Mouse (Mus musculus) urinary bladder, adult 18-20 months (tissue): ENCODE measurements at regions not wholly inside any gene's neighbourhood (a gene's known extent, or its start where the extent isn't known, plus 50 kb on each side); places are given as distances from the start of the nearest gene placed in this dataset.

ENCODE experiments used
- DNase-seq, 2 experiments: peaks; one replicate each; pipeline ENCODE4 v3.0.0; 2022; ENCODE audit warnings: low spot score in 2 of 2, mixed read lengths in 2 of 2

DNA sequence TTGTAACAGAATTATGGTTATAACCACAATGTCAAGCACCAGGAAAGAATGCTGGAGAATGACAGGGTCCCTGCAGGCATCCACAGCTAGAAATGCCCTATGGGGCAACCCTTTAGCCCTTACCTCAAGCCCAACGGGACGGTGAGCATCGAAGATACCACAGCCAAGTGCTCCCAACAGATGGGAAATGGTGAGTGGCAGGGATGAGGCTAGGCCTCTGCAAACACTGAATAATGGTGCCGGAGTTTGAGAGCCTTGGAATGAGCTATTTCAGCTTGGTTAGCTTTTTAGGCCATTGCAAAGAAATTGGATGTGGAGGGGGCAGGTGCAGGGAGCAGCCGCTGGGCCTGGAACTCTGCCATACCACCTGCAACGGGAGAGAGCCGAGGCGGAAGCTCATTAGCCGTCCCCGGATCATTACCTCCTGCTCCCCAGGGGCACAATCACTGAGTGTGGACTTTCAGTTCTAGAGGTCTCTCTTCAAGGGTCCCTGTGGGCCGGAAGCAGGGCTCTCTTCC is 117.9 kb downstream of the Usp31 start:
- DNase-seq = no peak

DNA sequence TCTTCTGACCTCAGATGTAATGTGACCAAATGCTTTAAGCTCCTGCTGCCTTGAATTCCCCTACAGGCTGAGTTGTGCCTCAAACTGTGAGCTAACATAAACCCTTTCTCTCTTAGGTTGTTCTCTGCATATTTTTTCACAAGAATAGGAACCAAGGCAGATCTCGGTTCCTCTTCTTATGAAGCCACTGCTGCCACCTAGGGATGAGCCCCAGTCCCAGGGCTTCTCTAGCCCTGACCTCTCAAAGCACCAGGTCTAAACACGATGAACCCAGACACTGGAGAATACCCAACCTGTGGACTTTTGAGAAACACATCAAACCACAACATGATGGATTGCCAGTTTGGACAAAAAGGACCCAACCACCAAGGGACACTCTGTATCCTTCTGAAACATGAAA is 119.3 kb downstream of the Usp31 start:
- no peak for DNase-seq

DNA sequence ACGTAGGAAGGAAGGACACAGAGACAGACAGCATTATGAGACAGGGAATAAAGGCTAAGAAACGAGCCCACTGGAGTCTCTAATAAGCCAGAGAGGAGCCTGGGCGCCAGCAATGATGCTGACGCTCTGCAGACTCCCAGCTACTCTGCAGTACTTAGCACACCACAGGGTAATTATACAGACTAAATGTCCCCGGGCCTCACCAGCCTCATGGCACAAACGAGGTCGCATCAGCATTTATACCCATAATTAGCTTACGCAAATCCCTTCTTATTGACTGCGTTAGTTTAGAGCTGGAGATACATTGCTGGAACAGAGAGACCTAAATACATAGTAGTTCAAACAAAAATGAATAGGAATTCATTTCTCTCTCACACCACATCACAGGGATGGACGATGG is 121.3 kb downstream of the Usp31 start:
- DNase-seq = no peak

DNA sequence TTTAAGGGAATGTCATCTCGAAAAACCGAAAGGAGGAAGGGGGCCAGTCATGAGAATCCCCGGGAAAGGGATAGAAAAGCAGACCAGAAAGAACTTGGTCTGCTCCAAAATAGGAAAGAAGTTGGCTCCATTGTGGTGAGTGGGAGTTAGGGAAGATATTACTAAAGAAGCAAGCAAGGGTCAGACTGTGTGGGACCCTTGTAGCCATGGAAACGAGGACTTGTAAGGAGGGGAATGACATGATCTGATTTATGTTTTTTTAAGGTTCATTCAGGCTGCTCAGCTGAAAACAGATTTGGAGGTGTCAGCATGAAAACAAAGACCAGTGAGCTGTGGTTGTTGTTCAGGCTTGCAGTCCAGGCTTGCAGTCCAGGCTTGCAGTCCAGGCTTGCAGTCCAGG is 127.6 kb downstream of the Usp31 start:
- no peak for DNase-seq

DNA sequence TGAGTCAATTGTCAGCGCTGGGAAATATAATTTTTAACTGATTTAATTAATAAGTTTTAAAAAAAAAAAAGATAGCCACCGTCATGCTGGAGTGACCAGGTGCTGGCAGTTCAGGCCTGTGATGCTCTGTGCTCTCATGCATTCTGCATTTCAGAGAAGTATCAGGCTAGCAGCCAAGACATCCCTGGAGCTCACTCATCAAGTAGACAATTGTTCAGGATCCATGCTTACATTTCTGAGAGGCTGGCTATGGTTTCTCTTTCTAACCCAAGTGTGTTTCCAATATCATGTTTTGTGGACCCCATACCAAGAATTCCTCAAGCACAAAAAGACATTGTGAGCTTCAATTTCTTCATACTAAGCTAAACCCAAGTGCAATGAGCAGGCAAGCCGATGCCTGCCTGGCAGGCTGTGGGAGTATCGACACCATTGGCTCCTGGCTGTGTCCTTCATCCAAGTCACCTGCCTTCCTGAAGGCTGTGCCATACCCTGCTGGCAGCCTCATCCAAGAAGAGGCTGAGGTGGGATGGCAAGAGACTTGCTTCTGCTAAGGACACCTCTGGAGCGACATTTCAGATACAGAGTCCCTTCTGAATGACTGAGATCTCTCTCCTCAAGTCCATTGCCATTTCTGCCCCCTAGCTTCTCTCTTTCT is 134.2 kb downstream of the Usp31 start:
- no peak for DNase-seq

DNA sequence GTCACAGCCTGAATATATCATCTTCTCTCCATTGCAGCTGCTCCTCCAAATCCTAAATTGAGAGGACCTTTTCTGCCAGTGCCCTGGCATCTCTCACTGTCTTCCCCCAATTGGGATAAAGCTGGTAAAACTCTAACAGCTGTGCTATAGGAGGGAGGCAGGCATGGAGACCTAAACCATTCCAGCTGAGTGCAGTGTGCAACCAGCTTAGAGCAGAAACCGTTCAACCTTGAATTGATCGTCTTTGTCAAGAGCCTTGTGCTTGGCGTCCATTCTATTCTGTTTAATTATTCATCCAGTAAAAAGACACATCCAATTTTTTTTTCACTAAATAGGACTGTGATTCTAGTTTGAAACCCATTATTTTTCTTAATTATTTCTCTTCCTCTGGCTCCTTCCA is 135.3 kb downstream of the Usp31 start:
- DNase-seq = no peak

DNA sequence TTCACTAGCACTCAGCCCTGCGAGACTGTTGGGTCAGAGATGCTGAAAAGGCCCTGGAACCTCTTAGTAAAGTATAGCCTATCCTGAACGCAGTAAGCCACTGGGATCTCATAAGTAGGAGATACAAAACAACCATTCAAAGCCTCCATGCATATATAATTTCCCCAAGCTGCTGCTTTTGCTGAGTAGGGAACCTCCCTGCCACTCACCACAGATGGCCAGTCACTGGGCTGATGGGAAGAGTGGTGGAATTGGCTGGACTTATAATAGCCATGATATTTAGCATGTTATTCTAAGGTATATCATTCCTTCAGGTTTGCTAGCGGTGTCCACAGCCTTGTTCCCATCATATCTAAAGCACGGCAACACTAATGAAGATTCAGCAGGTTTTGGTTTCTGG is 135.8 kb downstream of the Usp31 start:
- no peak for DNase-seq

DNA sequence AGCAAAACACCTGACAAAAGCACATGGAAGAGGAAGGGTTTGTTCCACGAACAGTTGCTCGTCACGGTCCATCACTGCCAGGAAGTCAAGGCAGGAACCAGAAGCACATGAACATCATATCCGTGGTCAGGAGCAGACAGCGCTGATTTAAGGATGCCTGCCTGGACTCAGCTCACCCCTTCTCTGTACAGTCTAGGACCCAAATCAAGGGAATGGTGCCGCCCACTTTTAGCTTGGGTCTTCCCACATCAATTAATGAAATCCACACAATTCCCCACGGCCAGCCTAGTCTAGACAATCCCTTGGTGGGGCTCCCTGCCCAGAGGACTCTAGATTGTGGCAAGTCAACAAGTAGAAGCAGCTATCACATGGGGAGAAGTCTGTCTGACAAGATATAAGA is 137.8 kb downstream of the Usp31 start:
- DNase-seq = no peak

DNA sequence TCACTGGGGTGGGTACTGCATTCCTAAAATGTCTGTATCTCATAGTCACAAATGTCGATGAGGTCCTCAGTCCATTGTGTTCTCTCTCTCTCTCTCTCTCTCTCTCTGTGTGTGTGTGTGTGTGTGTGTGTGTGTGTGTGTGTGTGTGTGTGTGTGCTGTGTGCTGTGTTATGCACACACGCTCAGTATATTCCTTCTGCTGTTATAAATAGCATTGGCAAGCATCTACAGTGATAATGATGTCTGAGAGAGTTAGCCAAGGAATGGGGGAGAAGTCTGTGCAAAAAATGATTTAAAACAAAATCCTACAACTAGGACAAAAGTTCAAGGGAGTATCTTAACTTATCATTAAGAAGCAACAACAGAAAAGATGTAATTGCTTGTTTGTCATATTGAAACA is 139.0 kb downstream of the Usp31 start:
- no peak for DNase-seq

DNA sequence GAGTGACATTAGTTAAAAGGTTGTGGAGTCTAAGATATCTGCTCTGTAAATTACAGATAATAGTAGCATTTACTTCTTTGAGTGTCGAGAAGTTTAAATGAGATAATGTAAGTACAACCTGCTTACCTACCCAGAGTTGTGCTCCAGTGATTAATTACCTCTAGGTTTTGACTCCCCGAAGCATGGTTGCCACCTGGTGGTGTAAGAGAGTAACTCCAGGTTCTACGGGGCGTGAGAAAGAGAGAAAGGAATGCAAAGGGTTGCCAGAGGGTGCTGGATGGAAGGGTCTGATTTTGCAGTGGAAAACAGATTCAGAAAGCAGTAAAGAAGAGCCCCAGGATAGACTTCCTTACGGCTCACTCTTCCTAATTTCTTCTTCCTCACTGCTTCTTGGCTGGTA is 143.5 kb downstream of the Usp31 start:
- peak; percentile 3 to 4 for DNase-seq

DNA sequence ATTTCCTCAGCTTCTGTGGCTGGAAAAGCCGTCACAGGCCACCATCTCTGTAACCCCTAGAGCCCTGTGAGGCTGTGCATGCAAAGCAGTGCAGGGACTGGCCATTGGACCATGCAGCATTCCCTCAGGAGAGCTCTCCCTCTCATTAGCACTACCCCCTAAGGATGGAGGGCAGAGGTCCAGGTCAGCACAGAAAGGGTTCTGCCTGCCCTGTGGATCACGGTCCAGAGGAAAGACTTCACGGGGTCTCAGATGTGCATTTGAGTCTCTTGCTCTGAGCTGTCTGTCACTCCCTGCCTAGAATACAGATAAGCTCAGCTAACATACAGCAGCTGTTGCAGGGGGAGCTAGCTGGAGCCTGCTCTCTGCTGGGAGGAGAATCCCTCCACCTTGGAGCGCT is 151.6 kb downstream of the Usp31 start:
- no peak for DNase-seq
